Mouse (Mus musculus): ENCODE measurements at regions not wholly inside any gene's neighbourhood (a gene's known extent, or its start where the extent isn't known, plus 50 kb on each side); places are given as distances from the start of the nearest gene placed in this dataset.
"Not testable (repeated sequence)": the region's sequence is repeated elsewhere in the genome, so short reads cannot be mapped to it uniquely, and the experiment has no call there.

DNA sequence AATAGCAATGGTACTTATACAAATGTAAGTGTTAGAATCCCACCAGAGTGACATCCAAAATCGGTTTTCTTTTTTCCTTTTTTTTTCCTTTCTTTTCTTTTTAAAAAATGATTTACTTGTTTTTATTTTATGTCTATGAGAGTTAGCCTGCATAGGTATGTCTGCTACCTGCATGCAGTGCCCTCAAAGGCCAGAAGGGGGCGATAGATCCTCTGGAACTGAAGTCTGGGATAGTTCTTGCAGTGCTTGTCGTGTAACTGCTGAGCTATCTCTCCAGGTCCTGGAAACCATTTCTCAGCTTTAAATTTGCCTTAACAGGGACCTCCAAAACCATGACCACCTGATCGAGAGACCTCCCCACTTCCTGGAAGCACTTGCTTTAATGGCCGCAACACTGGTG, 93.8 kb downstream of the Defb7 start:
- peak; percentile 69 for DNase-seq (ENCODE audit: low read depth, low spot score)

DNA sequence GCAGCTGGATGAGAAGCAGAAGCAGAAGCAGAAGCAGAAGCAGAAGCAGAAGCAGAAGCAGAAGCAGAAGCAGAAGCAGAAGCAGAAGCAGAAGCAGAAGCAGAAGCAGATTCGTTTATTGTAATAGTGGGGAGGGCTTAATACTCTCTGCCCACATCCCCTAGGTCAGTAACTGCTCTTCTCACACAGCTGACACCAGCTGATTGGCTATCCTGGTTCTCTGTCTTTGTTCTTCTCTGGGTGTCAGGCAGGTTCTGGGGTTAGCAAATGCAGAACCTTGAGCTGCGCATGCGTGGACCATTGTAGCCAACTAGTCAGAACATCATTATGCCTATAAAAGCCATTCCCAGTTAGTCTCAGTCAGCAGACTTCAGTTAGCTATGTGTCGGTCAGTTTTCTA, 106.6 kb downstream of the Defb7 start:
- not testable (repeated sequence) for DNase-seq (ENCODE audit: low read depth, low spot score)

GRCm38 (mm10) chr8:19606586-19606985, 111.7 kb downstream of the Defb7 start:
- DNase-seq (ENCODE audit: low read depth, low spot score) = no peak

DNA sequence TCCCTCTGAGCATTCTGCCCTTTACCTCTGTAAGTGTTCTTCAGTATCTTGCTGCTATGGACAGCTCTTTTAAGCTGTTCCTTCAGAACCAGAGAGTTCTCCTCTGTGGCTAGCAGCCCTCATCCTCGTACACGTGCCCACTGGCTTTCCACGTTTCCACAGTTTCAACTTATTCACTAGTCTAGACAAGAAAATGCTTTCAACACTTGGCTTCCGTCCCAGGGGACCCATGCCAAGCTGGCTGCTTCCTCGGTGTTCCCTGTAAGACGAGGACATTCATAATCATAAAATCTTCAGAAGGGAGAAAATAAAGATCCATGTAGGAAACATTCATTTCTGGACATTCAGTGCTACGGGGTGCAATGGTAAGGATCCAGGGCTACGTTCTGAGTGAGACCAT, 101.9 kb upstream of the 4930467E23Rik start:
- no peak for DNase-seq (ENCODE audit: low read depth, low spot score)

GRCm38 (mm10) chr8:19648591-19648990, 80.8 kb upstream of the 4930467E23Rik start:
- peak; percentile 51 for DNase-seq (ENCODE audit: low read depth, low spot score)

All from ES-CJ7 (cell line).